Mouse (Mus musculus): ENCODE measurements around the gene Ceacam9.
"Not testable (repeated sequence)": the region's sequence is repeated elsewhere in the genome, so short reads cannot be mapped to it uniquely, and the experiment has no call there.

The Ceacam9 gene

DNA sequence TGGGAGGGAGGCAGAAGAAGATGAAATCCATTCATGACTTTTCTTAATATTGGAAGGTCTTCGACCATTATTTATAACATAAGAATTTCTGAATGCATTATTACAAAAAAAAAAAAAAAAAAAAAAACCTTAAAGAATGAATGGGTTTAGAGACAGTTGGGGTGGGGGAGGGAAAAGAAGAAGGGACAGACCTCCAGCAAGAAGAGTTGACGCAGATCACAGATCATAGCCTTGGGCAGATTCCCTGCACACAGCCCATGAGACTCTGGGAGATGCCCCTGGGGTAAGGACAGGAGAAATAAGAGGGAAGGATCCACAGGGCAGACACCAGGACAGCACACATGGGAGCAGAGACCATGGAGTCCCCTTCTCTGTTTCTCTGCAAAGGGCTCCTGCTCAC lies at the start of gene Ceacam9:
Ceacam9 (plus strand) TSS at position 301 of the 400 bp plus-strand sequence.
- no peak for DNase-seq (ENCODE audit: low spot score)

DNA sequence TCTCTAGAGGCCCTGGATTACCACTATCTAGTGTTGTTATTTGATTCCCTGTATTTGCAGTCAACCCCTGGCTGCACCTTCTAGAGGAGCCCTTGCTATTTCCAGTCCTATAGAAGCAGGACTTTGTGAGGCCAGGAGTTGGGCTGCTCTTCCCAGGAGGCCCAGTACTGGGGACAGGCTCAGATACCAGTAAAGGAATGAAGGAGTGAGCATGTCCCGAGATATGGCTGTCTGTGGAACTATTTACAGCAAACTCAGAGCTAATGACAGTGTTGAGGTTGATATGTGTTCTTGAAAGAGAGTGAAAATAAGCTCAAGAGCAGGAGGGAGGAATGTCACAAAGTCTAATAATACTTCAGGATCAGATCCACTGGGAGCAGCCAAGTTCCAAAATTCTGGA lies 47.9 kb upstream of the Ceacam9 start:
- DNase-seq (ENCODE audit: low spot score) = no peak

DNA sequence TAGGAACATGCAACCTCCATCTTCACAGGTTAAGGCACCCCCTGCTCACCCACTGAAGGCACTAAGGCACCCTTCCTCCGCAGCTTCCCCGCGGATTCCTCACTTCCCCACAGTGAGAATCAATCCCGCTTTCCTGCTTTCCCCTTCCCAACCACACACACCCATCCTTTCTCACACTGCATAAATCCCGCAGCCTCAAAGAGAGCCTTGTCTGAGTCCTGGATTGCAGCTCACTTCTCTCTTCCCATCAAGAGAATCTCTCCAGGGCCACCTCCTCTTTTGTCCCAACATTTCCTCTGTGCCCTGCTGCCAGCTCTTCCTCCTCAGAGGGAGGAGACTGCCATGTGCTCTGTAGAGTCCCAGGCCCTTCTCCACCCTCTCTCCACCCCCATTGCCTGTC lies 47.0 kb upstream of the Ceacam9 start:
- not testable (repeated sequence) for DNase-seq (ENCODE audit: low spot score)

DNA sequence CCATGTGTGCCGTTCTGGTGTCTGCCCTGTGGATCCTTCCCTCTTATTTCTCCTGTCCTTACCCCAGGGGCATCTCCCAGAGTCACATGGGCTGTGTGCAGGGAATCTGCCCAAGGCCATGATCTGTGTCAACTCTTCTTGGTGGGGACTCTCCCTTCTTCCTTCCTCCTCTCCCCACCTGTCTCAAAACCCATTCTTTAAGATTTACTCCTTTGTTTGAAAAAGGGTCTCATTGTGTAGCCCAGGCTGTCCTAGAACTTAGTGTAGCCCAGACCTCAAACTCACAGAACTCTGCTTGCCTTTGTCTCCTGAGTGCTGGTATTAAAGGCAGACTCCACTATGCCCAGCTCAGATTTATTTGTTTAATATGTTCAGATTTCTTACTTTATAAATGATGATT lies 46.1 kb upstream of the Ceacam9 start, which contains the start of gene Ceacam15:
Ceacam15 (minus strand) TSS at position 101 of the 400 bp plus-strand sequence.
- no peak for DNase-seq (ENCODE audit: low spot score)

DNA sequence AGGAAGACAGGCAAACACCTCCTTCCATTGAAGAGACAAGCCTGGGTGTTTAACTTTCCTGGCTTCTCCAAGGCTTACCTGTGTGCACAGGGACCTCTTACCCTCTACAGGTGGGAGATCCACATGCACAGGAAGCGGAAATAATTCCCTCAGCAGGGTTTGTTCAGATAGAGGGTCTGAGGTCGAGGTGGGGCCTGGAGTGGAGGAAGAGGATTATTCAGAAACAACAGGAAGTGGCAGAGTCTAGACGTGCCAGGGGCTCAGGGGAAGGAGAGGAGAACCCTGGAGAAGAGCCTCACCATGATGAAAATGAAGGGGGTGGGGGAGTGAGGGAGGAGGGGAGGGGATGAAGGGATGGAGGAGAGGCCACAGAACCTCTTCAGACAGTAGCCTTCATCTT lies 41.5 kb upstream of the Ceacam9 start:
- not testable (repeated sequence) for DNase-seq (ENCODE audit: low spot score)

DNA sequence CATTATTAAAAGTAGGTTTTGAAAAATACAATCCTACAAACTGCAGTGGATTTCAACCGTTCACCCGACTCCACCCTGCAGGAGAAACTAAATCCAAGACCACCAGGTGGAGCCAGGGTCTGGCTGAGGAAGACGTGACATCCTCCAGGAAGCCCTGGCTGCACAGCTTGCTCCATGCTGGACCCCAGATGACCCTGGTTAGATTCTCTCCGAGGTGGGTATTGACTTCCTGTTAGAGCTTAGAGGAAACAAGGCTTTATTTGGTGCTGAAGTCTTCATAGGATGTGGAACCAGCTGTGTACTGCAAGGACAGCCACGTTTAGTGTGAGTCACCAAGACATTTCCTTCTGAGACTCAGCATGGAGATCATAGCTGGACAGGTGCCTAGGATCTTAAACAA lies 32.5 kb upstream of the Ceacam9 start:
- DNase-seq (ENCODE audit: low spot score) = no peak

DNA sequence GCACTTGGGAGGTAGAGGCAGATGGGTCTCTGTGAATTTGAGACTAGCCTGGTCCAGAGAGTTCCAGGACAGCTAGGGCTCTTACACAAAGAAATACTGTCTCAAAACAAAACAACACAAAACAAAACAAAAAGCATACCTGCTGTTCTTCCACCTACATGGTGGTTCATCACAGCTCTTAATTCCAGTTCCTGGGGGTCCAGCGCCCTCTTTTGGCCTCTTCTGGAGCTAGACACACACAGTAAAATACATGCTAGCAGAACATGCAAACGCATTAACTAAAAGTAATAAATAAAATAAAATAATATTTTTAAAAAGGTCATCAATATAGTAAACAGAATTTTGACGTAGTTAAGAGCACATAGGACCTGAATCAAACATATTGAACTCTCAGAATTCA lies 26.7 kb upstream of the Ceacam9 start:
- no peak for DNase-seq (ENCODE audit: low spot score)

DNA sequence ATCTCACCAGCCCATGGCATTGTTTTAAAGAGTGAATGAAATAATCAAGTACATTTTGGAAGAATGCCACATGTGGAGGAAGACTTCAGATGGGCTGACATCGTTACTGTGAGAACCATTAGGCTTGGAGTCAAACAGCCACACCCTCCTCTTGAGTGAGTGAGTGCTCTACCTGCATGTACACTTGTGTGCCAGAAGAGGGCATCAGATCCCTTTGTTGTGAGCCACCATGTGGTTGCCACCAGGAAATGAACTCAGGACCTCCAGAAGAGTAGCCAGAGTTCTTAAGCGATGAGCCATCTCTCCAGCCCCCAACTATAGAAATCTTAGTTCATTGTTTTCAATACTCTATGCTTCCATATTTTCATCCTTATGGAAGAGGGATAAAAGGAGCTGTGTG lies 22.7 kb upstream of the Ceacam9 start:
- DNase-seq (ENCODE audit: low spot score) = no peak

DNA sequence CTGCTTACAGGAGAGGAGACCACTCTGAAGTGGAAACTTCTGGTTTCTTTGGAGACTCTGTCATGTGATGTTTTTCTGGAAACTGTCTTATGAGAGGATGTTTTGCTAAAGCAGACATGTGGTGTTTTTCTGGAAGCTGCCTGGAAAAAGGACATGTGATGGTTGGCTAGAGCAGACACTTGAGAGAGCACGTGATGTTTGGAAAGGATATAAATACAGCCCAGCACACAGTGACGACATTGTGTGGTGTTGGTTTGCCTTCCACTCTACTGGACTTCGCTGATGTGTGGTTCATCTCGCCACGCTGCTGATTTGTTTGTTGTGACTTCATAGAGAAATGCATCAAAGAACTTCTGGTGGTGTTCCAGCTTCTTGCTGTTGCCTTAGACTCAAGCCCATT lies 21.1 kb upstream of the Ceacam9 start:
- no peak for DNase-seq (ENCODE audit: low spot score)

DNA sequence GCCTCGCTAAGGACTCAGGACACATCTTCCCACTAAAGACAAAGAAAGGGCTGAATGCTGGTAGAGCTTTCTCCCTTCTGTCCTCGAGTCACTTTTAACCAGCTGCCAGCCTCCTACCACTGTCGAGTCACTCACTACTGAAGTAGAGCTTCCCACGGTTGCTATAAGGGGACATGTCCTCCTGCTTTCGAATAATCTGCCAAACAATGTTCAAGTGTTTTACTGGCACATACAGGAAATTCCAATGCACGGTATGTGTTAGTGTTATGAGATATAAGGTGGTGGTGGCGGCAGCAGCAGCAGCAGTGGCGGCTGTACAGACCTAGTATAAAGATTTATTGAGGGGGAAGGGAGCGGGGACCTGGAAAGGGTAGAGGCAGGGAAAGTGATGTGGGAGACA lies 15.3 kb upstream of the Ceacam9 start:
- DNase-seq (ENCODE audit: low spot score) = peak; percentile 49

DNA sequence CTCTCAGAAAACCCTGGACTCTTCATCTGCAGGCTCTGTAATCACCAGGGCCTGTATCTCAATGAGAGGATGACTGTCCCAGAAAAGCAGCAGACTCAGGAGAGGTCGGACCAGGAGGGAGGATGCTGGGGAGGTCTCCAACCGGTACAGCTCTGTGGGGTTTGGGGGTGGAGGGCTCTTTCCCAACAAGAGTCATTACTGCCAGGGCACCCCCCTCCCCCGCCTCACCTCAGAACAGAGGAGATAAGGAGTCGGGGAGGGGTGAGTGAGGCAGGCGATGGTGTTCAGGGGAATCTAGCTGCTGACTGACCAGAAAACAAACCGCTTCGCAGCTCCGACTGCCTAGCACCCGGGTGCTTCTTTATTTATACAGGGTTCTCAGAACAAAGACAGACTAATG lies 13.5 kb upstream of the Ceacam9 start:
- no peak for DNase-seq (ENCODE audit: low spot score)

DNA sequence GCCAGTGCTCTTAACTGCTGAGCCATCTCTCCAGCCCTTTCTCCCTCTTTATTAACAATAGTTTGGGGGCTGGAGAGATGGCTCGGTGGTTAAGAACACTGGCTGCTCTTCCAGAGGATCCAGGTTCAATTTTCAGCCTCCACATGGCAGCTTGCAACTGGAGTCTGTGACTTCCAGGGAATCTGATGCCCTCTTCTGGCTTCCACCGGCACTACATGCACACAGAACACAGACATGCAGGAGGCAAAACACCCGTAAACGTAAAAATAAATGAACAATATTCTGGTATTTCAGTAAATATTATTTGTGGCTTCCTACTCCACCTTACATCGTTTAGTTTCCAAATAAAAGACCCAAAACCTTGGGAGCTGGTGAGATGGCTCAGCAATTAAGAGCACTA lies 11.1 kb upstream of the Ceacam9 start:
- no peak for DNase-seq (ENCODE audit: low spot score)

DNA sequence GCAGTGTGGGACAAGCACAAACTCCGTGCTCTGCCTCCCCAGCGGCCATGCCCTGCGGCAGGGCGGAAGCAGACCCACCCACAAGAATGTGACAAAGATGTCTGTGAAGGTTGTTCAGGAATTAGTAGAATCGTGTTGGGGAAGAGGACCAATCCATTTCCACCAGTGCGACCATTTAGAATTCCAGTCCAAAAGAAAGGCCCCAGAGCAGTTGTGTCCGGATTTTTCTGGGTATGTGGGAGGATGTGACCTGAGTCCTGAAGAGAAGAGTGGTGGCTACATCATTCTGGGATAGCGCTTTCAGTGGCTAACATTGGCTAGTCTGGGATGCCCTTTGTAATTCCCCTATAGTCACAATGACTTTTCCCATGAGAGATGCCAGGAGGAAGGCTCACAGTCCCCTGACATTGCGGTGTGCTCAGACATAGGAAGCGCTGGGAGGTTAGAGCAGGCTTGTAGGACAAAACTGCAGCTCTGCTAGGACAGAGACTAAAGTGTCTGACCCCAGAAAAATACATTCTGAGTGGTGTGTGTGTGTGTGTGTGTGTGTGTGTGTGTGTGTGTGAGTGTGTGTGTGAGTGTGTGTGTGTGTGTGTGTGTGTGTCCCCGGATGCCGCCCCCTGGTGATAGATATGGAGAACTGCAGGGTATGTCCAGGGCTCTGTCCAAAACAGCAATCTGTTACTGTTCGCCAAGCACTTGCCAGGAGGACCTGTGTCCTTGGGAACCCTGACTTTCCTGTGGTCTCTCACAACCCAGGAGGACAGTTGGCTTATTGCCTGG lies 8.9 kb upstream of the Ceacam9 start:
- no peak for DNase-seq (ENCODE audit: low spot score)

DNA sequence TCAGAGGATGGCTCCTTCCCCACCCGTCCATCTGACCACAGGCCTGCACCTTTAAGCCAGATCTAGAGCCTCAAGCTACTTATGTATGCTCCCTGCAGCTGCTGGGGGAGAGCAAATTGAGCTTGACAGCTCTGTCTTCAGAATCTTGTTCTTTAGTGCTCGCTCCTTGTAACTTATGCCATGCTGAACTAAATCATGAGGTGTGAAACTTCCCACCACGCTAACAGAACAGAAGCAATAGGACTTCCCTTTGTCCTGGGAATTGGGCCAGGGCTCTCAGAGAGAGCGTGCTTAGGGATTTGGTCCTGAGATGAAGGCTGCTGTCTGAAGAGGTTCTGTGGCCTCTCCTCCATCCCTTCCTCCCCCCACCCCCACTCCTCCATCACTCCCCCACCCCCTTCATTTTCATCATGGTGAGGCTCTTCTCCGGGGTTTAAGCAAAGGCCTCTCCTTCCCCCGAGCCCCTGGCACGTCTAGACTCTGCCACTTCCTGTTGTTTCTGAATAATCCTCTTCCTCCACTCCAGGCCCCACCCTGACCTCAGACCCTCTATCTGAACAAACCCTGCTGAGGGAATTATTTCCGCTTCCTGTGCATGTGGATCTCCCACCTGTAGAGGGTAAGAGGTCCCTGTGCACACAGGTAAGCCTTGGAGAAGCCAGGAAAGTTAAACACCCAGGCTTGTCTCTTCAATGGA lies 5.1 kb upstream of the Ceacam9 start:
- DNase-seq (ENCODE audit: low spot score) = not testable (repeated sequence)

DNA sequence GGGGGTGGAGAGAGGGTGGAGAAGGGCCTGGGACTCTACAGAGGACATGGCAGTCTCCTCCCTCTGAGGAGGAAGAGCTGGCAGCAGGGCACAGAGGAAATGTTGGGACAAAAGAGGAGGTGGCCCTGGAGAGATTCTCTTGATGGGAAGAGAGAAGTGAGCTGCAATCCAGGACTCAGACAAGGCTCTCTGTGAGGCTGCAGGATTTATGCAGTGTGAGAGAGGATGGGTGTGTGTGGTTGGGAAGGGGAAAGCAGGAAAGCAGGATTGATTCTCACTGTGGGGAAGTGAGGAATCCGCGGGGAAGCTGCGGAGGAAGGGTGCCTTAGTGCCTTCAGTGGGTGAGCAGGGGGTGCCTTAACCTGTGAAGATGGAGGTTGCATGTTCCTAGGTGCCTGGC lies 761 bp downstream of the Ceacam9 start:
- DNase-seq (ENCODE audit: low spot score) = not testable (repeated sequence)

DNA sequence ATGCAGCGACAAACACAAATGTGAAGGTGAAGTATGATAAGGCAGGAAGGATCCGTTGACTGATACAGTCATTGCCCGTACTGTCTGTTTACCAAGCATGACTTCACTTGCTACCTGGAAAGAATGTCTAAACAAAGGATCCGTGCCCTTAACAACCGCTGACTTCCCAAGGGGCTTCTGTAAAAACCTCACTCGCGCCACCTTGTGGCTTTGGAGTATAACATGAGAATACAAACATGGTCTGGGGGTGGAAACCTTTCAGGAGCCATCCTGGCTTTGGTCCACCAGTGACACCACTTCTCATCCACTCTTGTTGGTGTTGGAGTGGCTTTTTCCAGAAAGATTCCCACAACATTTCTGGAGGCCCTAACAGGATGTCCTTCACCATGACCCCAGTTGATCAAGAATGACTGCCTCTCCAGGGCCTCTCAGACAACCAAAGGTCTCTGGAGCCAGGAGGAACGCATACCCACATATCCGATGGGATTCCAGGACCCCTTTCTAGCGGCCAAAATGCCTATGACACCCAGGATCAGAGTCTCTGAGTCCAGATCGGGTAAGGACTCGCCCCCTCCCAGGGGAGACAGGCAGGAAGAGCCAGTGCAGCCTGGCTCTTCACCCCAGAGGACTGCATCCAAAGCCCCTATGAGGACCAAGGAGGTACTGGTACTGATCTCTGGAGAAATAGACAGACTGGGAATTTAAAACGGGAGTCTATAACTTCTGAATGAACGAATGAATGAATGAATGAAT lies 7.0 kb downstream of the Ceacam9 start:
- no peak for DNase-seq (ENCODE audit: low spot score)

DNA sequence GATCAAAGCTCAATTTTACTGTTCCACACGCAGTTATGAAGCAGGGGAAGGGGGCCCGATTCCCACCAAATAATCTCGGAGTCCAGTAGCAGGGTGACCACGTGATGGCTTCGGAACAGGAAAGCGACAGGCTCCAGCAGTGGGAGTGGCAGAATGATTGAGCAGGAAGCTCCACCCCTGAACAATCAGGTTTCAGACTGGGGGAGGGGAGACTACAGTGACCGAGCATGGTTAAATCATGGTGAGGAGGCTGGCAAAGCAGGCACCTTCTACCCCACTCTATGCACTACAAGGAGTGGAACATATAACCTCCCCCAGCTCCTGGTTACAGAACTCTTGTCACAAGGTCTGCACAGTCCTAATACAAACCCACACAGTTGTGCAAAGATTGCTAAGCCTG lies 7.8 kb downstream of the Ceacam9 start:
- not testable (repeated sequence) for DNase-seq (ENCODE audit: low spot score)

DNA sequence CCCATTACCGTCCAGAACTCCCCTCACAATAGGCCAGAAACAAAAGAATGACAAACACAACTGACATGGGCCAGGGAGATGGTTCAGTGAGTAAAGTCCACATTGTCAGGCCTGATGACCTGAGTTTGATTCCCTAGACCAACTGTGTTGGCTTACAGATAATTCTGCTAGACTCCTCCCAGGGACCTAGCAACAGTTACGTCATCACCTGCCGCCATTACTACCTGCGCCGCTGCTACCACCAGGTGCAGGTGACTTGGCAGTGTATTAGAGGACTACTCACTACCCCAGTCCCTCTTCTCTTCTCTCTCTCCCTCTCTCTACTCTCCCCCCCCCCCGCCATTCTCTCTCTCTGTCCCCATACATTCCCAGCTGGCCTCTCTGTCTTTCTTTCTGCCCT lies 9.1 kb downstream of the Ceacam9 start:
- no peak for DNase-seq (ENCODE audit: low spot score)

DNA sequence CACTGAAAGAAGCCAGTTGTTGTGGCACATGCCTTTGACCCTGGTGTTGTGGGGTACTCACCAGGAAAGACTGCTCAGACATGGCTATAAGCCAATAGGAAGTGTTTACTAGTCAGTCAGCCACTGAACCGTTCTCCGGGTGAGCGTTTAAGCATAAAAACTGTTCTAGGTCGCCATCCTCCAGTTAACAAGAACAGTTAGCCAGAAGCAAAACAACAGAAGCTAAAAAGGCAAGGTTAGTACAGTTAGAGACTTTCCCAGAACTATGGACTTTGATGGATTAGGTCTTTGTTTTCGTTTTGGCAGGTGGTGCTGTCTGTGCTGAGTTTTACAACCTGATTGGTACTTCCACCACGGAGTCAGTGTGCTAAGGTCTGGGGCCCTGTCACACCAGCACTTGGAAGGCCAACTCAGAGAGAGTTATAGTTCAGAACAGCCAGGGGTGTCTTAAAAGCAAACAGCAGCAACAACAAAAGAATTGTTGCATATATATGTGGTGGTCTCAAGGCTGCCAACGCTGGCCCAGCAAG lies 10.2 kb downstream of the Ceacam9 start:
- no peak for DNase-seq (ENCODE audit: low spot score)

DNA sequence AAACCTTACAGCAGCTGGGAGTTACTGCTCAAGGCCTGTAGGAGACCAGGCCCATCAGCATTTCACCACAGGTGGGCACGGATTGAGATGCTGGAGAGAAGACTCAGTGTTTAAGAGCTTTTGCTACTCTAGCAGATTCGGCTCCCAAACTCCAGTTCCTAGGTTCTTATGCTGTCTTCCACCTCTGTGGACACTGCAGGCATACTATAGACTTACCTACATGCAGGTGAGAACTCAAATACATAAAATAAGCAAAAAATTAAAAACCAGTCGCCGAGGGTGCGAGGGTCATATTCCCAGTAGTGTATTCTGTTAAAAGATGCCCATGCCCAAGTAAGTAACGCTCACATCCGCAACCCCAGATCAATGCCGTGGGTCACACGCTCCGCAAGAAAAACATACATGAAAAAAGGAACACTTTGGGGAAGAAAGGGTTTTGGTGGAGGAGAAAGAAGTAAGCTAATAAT lies 15.9 kb downstream of the Ceacam9 start:
- DNase-seq (ENCODE audit: low spot score) = no peak

DNA sequence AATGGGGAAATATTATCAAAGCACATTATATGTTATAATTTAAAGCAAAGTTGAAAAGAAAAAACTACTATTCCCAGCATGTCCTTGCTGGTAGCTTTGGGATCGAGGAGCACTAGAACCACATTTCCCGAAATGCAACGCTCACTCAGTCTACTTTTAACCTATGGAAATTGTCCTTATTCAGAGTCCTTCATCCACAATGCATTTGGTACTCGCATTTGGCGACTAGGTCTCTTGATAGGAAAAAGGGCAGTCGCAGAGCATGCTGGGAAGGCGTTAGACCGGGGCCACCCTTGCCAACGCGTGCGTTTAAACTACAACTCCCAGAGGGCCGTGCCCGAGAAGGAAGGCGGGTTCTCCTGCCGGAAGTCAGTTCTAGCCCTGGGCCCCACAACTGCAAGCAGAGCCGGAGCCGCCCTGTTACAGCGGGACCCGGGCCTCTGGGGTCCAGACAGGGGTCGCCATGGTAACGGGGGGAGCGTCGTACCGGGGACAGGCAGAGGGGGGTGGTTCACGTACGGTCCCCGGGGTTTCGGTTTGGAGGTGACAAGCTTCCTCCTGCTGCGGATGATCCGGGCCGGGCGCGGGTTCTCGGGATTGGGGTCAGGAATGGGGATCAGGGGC lies 16.5 kb downstream of the Ceacam9 start, which contains the start of gene Ap2s1:
Ap2s1 (plus strand) TSS at position 338 of the 624 bp plus-strand sequence.
- DNase-seq (ENCODE audit: low spot score) = peak; percentile 98

DNA sequence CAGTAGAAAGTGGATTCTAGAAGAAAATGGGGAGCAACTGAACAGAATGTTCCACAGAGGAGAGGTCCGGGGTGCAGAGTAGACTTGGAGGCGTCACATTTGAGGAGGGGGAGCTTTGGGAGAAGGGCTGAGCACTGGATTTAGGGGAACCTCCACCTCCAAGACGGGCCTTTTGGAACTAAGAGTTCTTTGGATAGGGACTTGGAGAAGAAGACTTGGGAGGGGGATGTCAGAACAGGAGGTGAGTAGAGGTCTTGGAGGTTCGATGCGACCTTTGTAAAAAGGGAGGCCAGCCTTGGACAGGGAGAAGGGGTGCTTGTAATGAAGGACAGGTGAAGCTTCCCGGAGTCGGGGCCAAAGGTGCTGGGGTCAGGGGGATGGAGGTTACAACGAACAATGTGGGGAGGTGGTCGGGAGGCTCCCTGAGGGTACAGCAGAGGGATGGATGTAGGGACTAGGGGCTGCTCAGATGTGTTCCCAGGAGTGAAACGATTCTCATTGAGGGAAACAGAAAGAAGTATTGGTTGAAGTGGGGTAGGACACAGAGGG lies 17.4 kb downstream of the Ceacam9 start:
- DNase-seq (ENCODE audit: low spot score) = no peak

Data from left cerebral cortex, adult 11 months (tissue).